Mouse (Mus musculus) liver, postnatal 0 days (tissue): Measurements from ENCODE around the gene Zfp334. TPM values are rescaled to one million over a fixed set of nuclear protein-coding genes. Genes with fewer than 3 reads are reported as not detected.
A peak's percentile ranks its signal among the peaks of the same experiment; 100 is the strongest.

Experiments
- ATAC-seq: fragments of 200-750 bp; cut with Nextera tagmentation; 2 replicates; pipeline ENCODE4 v1.8.0; 2017; ENCODE audit warnings: mild to moderate bottlenecking, moderate library complexity
- DNase-seq: peaks from one replicate; pipeline ENCODE4 v3.0.0-alpha.2; 2016
- H3K27ac ChIP-seq: fragments of 300-500 bp; sonication (generic); 2 replicates; pipeline ENCODE4 v1.5.1; 2014; ENCODE audit warnings: antibody characterized with exemption, moderate library complexity, mild to moderate bottlenecking, low read depth
- H3K27me3 ChIP-seq: fragments of 300-500 bp; sonication (generic); 2 replicates; pipeline ENCODE4 v1.6.1; 2014; ENCODE audit warnings: low read length, control low read depth, mixed read lengths; ENCODE audit not compliant: insufficient read depth
- H3K36me3 ChIP-seq: fragments of 300-500 bp; sonication (generic); replicated peaks from 2 replicates; pipeline ENCODE4 v1.6.1; 2014; ENCODE audit warnings: mild to moderate bottlenecking, control low read depth, low read length, moderate library complexity, mixed read lengths; ENCODE audit not compliant: insufficient read depth
- H3K4me1 ChIP-seq: fragments of 300-500 bp; sonication (generic); 2 replicates; pipeline ENCODE4 v1.6.1; 2014; ENCODE audit warnings: antibody characterized with exemption, mild to moderate bottlenecking, control low read depth; ENCODE audit not compliant: insufficient read depth
- H3K4me2 ChIP-seq: fragments of 300-500 bp; sonication (generic); 2 replicates; pipeline ENCODE4 v1.6.1; 2014; ENCODE audit warnings: low read depth, mild to moderate bottlenecking, low read length, moderate library complexity, mixed read lengths
- H3K4me3 ChIP-seq: fragments of 300-500 bp; sonication (generic); 2 replicates; pipeline ENCODE4 v1.5.1; 2014; ENCODE audit warnings: low read depth, low read length
- H3K9ac ChIP-seq: fragments of 300-500 bp; sonication (generic); replicated peaks from 2 replicates; pipeline ENCODE4 v1.6.1; 2014; ENCODE audit warnings: mild to moderate bottlenecking, moderate library complexity
- H3K9me3 ChIP-seq: fragments of 300-500 bp; sonication (generic); 2 replicates; pipeline ENCODE4 v1.6.1; 2016; ENCODE audit warnings: mild to moderate bottlenecking, control low read depth, low read length, mixed read lengths
- CTCF ChIP-seq: sonication (generic); IDR thresholded peaks from 2 replicates; pipeline ENCODE4 v1.5.1; 2016; ENCODE audit warnings: antibody characterized with exemption, low read depth
- EP300 ChIP-seq: IDR thresholded peaks from 2 replicates; pipeline ENCODE4 v1.6.1; 2016; ENCODE audit warnings: antibody characterized with exemption, low read depth, mild to moderate bottlenecking
- WGBS: fragments of 180-500 bp; shearing (Covaris S2); extraction: QIAGEN DNeasy Blood & Tissue Kit; methylation state at CpG from one replicate; pipeline ENCODE4 v1.1.7; 2014; ENCODE audit not compliant: insufficient replicate concordance; 5-methylcytosine and 5-hydroxymethylcytosine counted together
- polyA plus RNA-seq: library from polyadenylated mRNA; unstranded; fragments of >200 nt; fragmentation: Nextera tagmentation; extraction: Ambion mirVana; gene quantifications from 2 replicates; pipeline ENCODE4 v1.2.1, GENCODE M21; 2015

The Zfp334 gene
- polyA plus RNA-seq, 1 experiment from 2014 or later, result 1.5 TPM

GRCm38 (mm10) chr2:165329703-165330102, 58.4 kb downstream of the Zfp334 start:
- H3K27me3 ChIP-seq, result no peaks in the 10 kb centered on the region
- no peak overlapping the region for H3K4me3 ChIP-seq
- ATAC-seq (no peak), DNase-seq (no peak)
- H3K36me3 ChIP-seq, result no peaks in the 10 kb centered on the region
- H3K27ac ChIP-seq, result no peak overlapping the region; the same call in 1 of the 2 replicates
- WGBS, result 5% methylated on average over 3 of the region's 3 CpGs
- H3K4me2 ChIP-seq, result no peak overlapping the region
- no peaks in the 10 kb centered on the region for H3K9me3 ChIP-seq
- H3K9ac ChIP-seq, result no peak overlapping the region
- peaks cover 38% of the 10 kb centered on the region for H3K4me1 ChIP-seq
- no peak for TF ChIP-seq CTCF
- TF ChIP-seq EP300, result no peak

DNA sequence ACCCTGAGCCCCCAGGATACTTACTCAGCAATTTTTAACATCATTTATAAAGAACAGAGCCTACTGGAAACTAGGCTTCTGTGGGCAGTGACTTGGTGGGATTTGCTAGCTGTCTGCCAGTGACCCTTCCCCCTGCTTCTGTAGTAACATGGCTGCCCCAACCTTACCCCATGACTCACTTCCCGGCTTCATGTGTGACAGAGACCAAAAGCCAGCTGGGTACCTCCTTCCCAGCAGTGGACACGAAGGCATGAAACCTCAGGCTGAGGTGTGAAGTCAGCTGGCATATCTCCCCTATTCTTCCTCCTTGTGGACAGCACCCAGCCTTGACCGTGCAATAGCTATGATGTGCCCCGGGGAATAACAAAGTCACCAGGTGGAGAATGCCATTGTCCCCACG, 59.3 kb downstream of the Zfp334 start:
- no peak overlapping the region for H3K4me2 ChIP-seq
- H3K4me3 ChIP-seq, result no peak overlapping the region
- H3K27ac ChIP-seq, result no peak overlapping the region
- H3K9me3 ChIP-seq, result no peaks in the 10 kb centered on the region
- 70% methylated on average over 5 of the region's 5 CpGs for WGBS
- H3K4me1 ChIP-seq, result peaks cover 46% of the 10 kb centered on the region
- TF ChIP-seq CTCF (no peak), EP300 (no peak)
- no peak overlapping the region for H3K9ac ChIP-seq
- DNase-seq (no peak), ATAC-seq (no peak)
- no peaks in the 10 kb centered on the region for H3K27me3 ChIP-seq
- H3K36me3 ChIP-seq, result no peaks in the 10 kb centered on the region

GRCm38 (mm10) chr2:165327386-165327785, 60.7 kb downstream of the Zfp334 start:
- Histone ChIP-seq H3K9ac (no peak overlapping the region), H3K4me3 (no peak overlapping the region), H3K27ac (no peak overlapping the region), H3K4me1 (peaks cover 55% of the 10 kb centered on the region), H3K27me3 (no peaks in the 10 kb centered on the region), H3K4me2 (peak overlapping the region; percentile 78), H3K9me3 (no peaks in the 10 kb centered on the region), H3K36me3 (no peaks in the 10 kb centered on the region)
- TF ChIP-seq CTCF, result no peak
- no peak for TF ChIP-seq EP300
- ATAC-seq (no peak), DNase-seq (no peak)
- 55% methylated on average over 7 of the region's 7 CpGs for WGBS

GRCm38 (mm10) chr2:165326304-165327190, 61.5 kb downstream of the Zfp334 start, which contains the start of gene Elmo2:
TSS of gene Elmo2 (minus strand) at chr2:165326479.
- H3K4me3 ChIP-seq, result peak within 1 kb of the TSS; percentile 72
- peak within 1 kb of the TSS; percentile 79 for H3K9ac ChIP-seq
- H3K9me3 ChIP-seq, result no peaks in the 10 kb centered on the region
- peak within 1 kb of the TSS; percentile 34; the same call in 1 of the 2 replicates for H3K27ac ChIP-seq
- under 1% methylated on average over 52 of the region's 55 CpGs for WGBS
- H3K4me1 ChIP-seq, result peaks cover 61% of the 10 kb centered on the region
- no peaks in the 10 kb centered on the region for H3K27me3 ChIP-seq
- TF ChIP-seq CTCF (no peak), EP300 (no peak)
- no peaks in the 10 kb centered on the region for H3K36me3 ChIP-seq
- DNase-seq (peak; percentile 97), ATAC-seq (peak; percentile 99)
- H3K4me2 ChIP-seq, result peak within 1 kb of the TSS; percentile 78

DNA sequence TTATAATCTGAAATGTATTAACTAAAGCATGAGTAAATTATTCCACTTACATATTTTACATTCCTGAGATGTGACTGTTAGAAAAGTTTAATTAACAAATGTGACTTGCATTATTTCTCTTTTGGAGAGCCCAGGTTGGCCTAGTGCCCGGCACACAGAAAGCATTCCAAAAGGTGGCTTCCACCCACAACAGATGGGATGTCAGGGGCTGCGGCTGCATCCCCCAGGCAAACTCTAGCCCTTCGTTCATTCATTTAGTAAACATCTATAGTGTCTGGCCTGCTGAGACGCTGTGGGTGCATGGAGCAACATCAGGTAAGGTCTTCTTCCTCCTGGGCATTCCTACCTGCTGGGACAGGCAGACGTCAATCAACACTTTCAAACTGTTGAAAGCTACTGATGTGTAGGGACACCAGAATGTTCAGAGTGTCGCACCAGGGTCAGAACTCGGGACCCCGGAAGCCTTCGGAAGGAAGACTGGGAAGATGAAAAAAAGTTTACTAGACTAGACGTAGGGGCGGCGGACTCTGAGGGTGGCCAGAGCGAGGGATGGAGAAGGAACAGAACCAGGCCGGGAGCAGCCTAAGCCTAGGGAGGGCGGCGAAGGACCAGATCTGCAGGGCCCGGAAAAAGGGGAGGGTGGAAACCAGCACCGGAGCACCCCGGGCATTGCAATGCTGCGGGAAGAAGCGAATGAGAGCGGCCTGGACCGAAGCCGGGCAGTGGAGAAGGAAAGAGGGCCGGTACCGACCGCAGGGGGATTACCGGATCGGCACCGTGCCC, 62.3 kb downstream of the Zfp334 start:
- Histone ChIP-seq H3K4me2 (peak overlapping the region; percentile 78), H3K9me3 (no peaks in the 10 kb centered on the region), H3K4me1 (peaks cover 69% of the 10 kb centered on the region), H3K4me3 (peak overlapping the region; percentile 72), H3K27me3 (no peaks in the 10 kb centered on the region), H3K36me3 (no peaks in the 10 kb centered on the region), H3K9ac (peak overlapping the region; percentile 79), H3K27ac (0 out of 2 replicates have a peak overlapping the region, but pooled peaks have one; percentile 34)
- no peak for DNase-seq
- ATAC-seq, result peak; percentile 16
- TF ChIP-seq EP300, result no peak
- no peak for TF ChIP-seq CTCF
- WGBS, result 2% methylated on average over 30 of the region's 30 CpGs

Other genes starting within 250 kb of the Zfp334 start
- gene Cdh22, start 153.4 kb downstream of the Zfp334 start, polyA plus RNA-seq, result not detected in 2 replicates
- gene Slc35c2, start 100.4 kb downstream of the Zfp334 start, polyA plus RNA-seq, result 29.3 and 30.5 TPM in 2 replicates
- 11.0 and 12.3 TPM in 2 replicates for gene Elmo2, start 61.8 kb downstream of the Zfp334 start, polyA plus RNA-seq
- gene Zfp663, start 19.5 kb downstream of the Zfp334 start, polyA plus RNA-seq, result not detected in 2 replicates
- 8.1 and 13.0 TPM in 2 replicates for gene Ocstamp, start 12.1 kb upstream of the Zfp334 start, polyA plus RNA-seq
- gene Slc13a3, start 85.0 kb upstream of the Zfp334 start, polyA plus RNA-seq, result 46.2 and 49.5 TPM in 2 replicates
- gene Trp53rka, start 105.1 kb upstream of the Zfp334 start, polyA plus RNA-seq, result 8.8 and 9.1 TPM in 2 replicates
- 0.13 and 0.34 TPM in 2 replicates for gene Slc2a10, start 115.5 kb upstream of the Zfp334 start, polyA plus RNA-seq
- 0.20 and 0.25 TPM in 2 replicates for gene Eya2, start 206.8 kb upstream of the Zfp334 start, polyA plus RNA-seq